Mouse (Mus musculus) kidney, postnatal 25 days (tissue): ENCODE results near the gene Olfr211.
"Not testable (repeated sequence)": the region's sequence is repeated elsewhere in the genome, so short reads cannot be mapped to it uniquely, and the experiment has no call there.

Experiments
- DNase-seq, 2 experiments: peaks; one replicate each; pipeline ENCODE4 v3.0.0; 2021; ENCODE audit warnings: mixed read lengths in 2 of 2

Gene Olfr211

DNA sequence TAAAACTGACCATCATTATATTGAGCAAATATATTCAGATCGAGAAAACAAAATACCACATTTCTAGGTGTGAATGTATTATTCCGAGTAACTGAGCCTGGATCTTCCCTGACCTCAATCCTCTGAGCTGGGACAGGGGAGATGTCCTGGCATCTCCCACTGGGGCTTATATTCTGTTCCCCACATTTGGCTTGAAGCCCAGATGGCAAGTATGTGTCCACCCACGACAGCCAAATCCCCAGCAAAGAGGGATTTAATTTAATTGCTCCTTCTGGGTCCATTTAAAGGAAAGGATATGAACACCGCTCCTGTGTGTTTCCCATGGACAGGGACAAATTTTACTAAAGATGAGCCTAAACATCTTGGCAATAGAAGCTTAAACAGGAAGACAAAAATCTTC lies at the start of gene Olfr211:
Olfr211 (plus strand) TSS at position 301 of the 400 bp plus-strand sequence.
- DNase-seq: no peak

DNA sequence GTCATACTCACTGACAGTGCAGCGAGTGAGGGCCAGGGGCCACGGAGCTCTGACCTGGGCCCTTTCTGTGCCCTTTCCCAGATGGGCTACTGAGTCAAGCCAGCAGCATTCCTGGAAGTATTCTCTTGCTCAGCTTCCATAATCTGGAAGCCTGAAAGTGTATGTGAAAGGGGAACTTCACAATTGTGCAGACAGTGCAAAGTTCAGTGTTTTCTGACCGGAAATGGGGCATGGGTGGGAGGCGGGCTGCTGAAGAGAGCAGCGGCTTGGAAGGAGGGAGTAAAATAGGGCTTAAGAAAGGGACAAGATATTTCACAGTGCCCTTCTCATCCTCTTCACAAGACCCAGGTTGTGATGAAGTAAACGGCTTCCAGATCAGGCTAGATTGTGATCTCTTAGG lies 49.4 kb upstream of the Olfr211 start:
- no peak for DNase-seq

DNA sequence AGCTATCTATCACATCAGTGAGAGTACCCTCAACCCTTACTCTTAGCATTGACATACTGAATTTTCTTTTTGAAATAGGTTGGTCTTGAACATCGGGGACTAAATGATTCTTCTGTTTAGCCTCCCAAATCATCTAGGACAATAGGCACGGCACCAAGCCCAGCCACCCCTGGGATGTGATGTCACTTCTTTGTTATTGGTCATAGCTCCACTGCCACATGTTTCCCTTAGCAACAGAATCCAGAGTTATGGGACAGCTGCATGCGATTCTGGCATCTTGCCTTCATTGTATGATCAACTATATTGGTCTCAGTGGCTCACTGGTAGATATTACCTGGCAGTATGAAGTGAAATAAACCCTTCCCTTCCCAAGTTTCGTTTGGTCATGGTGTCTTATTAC lies 48.4 kb upstream of the Olfr211 start:
- DNase-seq: no peak

DNA sequence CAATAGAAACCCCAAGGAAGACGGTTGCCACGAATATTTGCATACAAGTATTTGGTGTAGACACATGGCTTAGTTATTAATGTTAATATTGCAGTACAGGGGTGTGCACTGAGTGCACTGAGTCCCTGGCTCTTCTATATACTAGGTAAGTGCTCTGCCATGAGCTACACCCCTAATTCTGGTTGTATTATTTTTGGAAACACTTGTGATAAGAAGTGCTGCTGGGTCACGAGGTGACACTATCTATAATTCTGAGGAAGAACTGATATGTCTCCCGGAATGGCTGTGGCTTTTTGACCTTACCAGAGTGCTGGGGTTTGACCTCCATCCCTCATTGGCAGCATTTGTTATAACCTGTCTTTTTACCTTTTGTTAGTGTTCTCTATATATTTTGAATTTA lies 48.0 kb upstream of the Olfr211 start:
- no peak for DNase-seq

GRCm38 (mm10) chr6:116455781-116456180 lies 33.1 kb upstream of the Olfr211 start:
- DNase-seq: peak; percentile 14 to 56

DNA sequence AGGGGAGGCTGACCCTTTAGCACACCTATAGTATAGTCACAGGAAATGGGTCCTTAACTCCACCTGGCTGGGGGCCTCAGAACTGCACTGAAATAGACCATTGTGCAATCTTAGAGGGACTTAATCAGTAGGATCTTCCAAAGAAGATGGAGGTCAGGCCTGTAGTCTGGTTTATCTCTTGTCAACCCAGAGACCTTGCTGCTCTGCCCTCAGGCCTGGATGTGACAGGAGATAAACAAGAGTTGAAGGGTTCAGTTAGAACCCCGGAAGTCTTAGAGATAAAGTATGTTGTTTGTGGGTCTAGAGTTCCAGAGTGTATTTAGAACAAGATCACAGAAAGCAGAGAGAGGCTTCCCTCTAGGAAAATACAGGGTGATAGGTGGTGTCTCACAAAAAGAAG lies 32.4 kb upstream of the Olfr211 start:
- peak; percentile 4 to 29 for DNase-seq

GRCm38 (mm10) chr6:116458728-116459127 lies 30.2 kb upstream of the Olfr211 start:
- no peak for DNase-seq

GRCm38 (mm10) chr6:116459232-116459631 lies 29.7 kb upstream of the Olfr211 start:
- no peak for DNase-seq

- peak; percentile 2 to 43 for DNase-seq
Observed at GRCm38 (mm10) chr6:116460544-116461283, 28.2 kb upstream of the Olfr211 start, which contains the start of gene Alox5. Gene Alox5 (minus strand): TSS chr6:116461178.

- DNase-seq: no peak
Observed at GRCm38 (mm10) chr6:116468081-116468480, 20.8 kb upstream of the Olfr211 start.

GRCm38 (mm10) chr6:116485081-116485480 lies 3.8 kb upstream of the Olfr211 start:
- no peak for DNase-seq

- DNase-seq: no peak
Observed at GRCm38 (mm10) chr6:116486833-116487232, 2.1 kb upstream of the Olfr211 start.

- DNase-seq: no peak
Observed at GRCm38 (mm10) chr6:116493742-116494141, 4.9 kb downstream of the Olfr211 start.

DNA sequence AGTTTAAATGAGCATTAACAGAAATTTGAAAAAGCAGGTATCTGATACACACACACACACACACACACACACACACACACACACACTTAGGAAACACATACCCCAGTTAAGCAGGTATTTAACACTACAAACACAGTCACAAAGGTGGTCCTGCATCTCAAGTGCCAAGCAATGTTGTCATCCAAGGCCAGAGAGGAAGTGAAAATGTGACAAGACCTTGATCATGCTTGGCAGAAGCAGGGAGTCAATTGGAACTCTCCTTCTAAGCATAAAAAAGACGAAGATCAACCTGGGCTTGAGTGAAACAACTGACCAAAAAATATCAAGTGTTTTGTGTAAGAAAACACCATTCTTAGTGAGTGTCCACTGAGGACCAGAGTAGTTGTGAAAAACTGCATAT lies 7.1 kb downstream of the Olfr211 start:
- DNase-seq: no peak

DNA sequence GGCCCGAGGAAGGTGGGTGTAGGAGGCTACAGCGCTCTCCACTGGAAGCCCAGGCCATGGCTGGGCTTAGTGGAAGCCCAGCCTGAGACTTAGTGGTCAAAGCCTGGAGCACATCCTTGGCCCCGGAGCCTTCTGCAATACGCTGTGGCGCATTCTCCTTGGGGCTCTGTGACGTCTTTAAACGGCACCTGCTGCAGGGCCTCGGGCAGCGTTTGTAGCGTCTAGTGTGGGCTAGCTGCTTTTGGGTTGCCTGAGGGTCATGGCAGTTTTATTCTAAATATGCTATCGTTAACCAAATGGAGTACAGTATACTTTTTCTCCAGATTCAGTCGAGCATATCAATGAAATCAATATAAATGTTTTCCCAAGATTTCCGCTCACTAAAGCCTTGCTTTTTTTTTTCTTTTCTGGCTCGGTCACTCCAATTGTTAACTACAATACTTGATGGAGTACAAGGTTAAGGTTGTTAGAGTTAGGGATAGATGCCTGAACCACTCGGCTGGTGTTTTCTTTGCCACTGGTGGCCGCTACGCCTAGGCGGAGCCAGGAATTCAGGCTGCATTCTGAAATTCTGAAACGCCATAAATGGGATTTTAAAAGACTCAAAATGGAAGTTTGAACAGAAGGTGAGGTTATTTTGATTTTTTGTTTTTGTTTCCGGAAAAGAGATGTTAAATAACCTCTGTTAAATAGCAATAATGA lies 17.6 kb downstream of the Olfr211 start, which contains the start of gene Olfr212:
Olfr212 (plus strand) TSS at position 215 of the 702 bp plus-strand sequence.
- not testable (repeated sequence) for DNase-seq

DNA sequence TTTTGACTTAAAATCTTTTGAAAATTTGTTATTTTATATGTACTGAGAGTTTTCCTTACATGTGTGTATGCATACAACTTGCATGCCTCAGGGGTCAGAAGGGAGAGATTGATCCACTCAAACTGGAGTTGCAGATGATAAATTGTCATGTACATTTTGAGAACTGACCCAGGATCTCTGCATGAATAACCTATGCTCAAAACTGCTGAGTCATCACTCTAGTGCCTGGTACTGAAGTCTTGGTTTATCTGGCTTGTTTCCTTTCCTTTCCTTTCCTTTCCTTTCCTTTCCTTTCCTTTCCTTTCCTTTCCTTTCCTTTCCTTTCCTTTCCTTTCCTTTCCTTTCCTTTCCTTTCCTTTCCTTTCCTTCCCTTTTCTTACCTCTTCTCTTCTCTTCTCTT lies 25.9 kb downstream of the Olfr211 start:
- no peak for DNase-seq

GRCm38 (mm10) chr6:116538156-116538555 lies 49.3 kb downstream of the Olfr211 start, which contains the start of gene Olfr213:
Gene Olfr213 (plus strand): TSS chr6:116538456.
- no peak for DNase-seq

DNA sequence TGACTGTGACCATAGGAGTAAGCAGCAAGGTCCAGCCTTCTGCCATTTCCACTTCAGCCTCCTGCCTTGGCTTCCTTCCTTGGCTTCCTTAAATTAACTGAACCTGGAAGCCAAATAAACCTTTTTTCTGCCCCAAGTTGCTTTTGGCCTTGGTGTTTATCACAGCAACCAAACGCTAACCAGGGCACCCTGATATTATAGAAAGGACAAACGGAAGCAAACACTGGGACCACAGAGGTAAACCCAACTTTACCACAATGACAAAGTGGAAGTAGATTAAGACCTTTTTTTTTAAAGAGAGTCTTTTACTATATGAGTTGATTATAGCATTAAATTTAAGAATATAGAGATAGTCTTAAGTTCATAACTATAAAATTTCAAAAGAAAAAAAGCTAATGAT lies 53.6 kb downstream of the Olfr211 start:
- DNase-seq: no peak
